Mouse (Mus musculus): ENCODE data around the gene Maneal. TPM values are rescaled to one million over a fixed set of nuclear protein-coding genes. Genes with fewer than 3 reads are reported as not detected.

Maneal gene
- polyA plus RNA-seq, 1 experiment from 2014 or later, result 11.0 TPM

GRCm38 (mm10) chr4:124850933-124851658 is 10.9 kb downstream of the Maneal start, which contains the start of gene 1110065P20Rik:
Gene 1110065P20Rik (minus strand): TSS chr4:124851196.
- under 1% methylated on average over 73 of the region's 75 CpGs for WGBS
- H3K27ac ChIP-seq (ENCODE audit: low read length), result peak within 1 kb of the TSS; percentile 90
- ATAC-seq, result peak; percentile 21

GRCm38 (mm10) chr4:124850261-124850913 is 11.6 kb downstream of the Maneal start, which contains the start of gene Yrdc:
Gene Yrdc (plus strand): TSS chr4:124850679.
- under 1% methylated on average over 68 of the region's 90 CpGs for WGBS
- peak within 1 kb of the TSS; percentile 94 for H3K9ac ChIP-seq (replicated peaks; ENCODE audit: low read depth, low read length)
- H3K27me3 ChIP-seq (replicated peaks; ENCODE audit: control insufficient read depth, insufficient read depth, low read length), result no peaks in the 10 kb centered on the region

More at GRCm38 (mm10) chr4:124850933-124851658, 10.9 kb downstream of the Maneal start, which contains the start of gene 1110065P20Rik:
- Histone ChIP-seq H3K27me3 (replicated peaks; ENCODE audit: control insufficient read depth, insufficient read depth, low read length) (no peaks in the 10 kb centered on the region), H3K4me2 (ENCODE audit: low read length) (peak within 1 kb of the TSS; percentile 89), H3K4me3 (replicated peaks; ENCODE audit: low read length) (peak within 1 kb of the TSS; percentile 92), H3K9me3 (ENCODE audit: control insufficient read depth, low read length) (no peaks in the 10 kb centered on the region), H3K9ac (replicated peaks; ENCODE audit: low read depth, low read length) (peak within 1 kb of the TSS; percentile 94), H3K36me3 (ENCODE audit: control insufficient read depth, insufficient read depth) (peaks cover 2% of the 10 kb centered on the region; the same call in 1 of the 2 replicates), H3K4me1 (replicated peaks; ENCODE audit: control insufficient read depth, insufficient read depth, low read length) (peaks cover 27% of the 10 kb centered on the region)

GRCm38 (mm10) chr4:124849631-124850260 is 12.2 kb downstream of the Maneal start:
- Histone ChIP-seq H3K27me3 (replicated peaks; ENCODE audit: control insufficient read depth, insufficient read depth, low read length) (no peaks in the 10 kb centered on the region), H3K4me2 (ENCODE audit: low read length) (peak overlapping the region; percentile 89), H3K4me3 (replicated peaks; ENCODE audit: low read length) (peak overlapping the region; percentile 92), H3K27ac (ENCODE audit: low read length) (peak overlapping the region; percentile 90), H3K36me3 (ENCODE audit: control insufficient read depth, insufficient read depth) (peaks cover 1% of the 10 kb centered on the region; the same call in 1 of the 2 replicates), H3K9ac (replicated peaks; ENCODE audit: low read depth, low read length) (peak overlapping the region; percentile 94), H3K9me3 (ENCODE audit: control insufficient read depth, low read length) (no peaks in the 10 kb centered on the region), H3K4me1 (replicated peaks; ENCODE audit: control insufficient read depth, insufficient read depth, low read length) (peaks cover 27% of the 10 kb centered on the region)
- WGBS, result 0% methylated on average over 23 of the region's 24 CpGs
- peak; percentile 44 for ATAC-seq

More at GRCm38 (mm10) chr4:124850261-124850913, 11.6 kb downstream of the Maneal start, which contains the start of gene Yrdc:
- peak within 1 kb of the TSS; percentile 89 for H3K4me2 ChIP-seq (ENCODE audit: low read length)
- peak within 1 kb of the TSS; percentile 90 for H3K27ac ChIP-seq (ENCODE audit: low read length)
- H3K4me1 ChIP-seq (replicated peaks; ENCODE audit: control insufficient read depth, insufficient read depth, low read length), result peaks cover 27% of the 10 kb centered on the region
- ATAC-seq, result peak; percentile 95
- peak within 1 kb of the TSS; percentile 92 for H3K4me3 ChIP-seq (replicated peaks; ENCODE audit: low read length)
- peaks cover 2% of the 10 kb centered on the region; the same call in 1 of the 2 replicates for H3K36me3 ChIP-seq (ENCODE audit: control insufficient read depth, insufficient read depth)
- no peaks in the 10 kb centered on the region for H3K9me3 ChIP-seq (ENCODE audit: control insufficient read depth, low read length)

- H3K36me3 ChIP-seq (ENCODE audit: control insufficient read depth, insufficient read depth), result no peaks in the 10 kb centered on the region
- ATAC-seq, result no peak
- no peak overlapping the region for H3K4me2 ChIP-seq (ENCODE audit: low read length)
- WGBS, result 5% methylated on average over 8 of the region's 8 CpGs
- H3K27me3 ChIP-seq (replicated peaks; ENCODE audit: control insufficient read depth, insufficient read depth, low read length), result no peaks in the 10 kb centered on the region
- H3K9ac ChIP-seq (replicated peaks; ENCODE audit: low read depth, low read length), result no peak overlapping the region
- H3K9me3 ChIP-seq (ENCODE audit: control insufficient read depth, low read length), result no peaks in the 10 kb centered on the region
- no peak overlapping the region for H3K4me3 ChIP-seq (replicated peaks; ENCODE audit: low read length)
- peaks cover 21% of the 10 kb centered on the region for H3K4me1 ChIP-seq (replicated peaks; ENCODE audit: control insufficient read depth, insufficient read depth, low read length)
- no peak overlapping the region for H3K27ac ChIP-seq (ENCODE audit: low read length)
These were observed 14.4 kb downstream of the Maneal start for GRCm38 (mm10) chr4:124847573-124847972.

GRCm38 (mm10) chr4:124843493-124843892 is 18.5 kb downstream of the Maneal start:
- peak; percentile 43; the same call in 1 of the 2 replicates for ATAC-seq
- peaks cover 8% of the 10 kb centered on the region; the same call in 1 of the 2 replicates for H3K36me3 ChIP-seq (ENCODE audit: control insufficient read depth, insufficient read depth)

GRCm38 (mm10) chr4:124840998-124841397 is 21.0 kb downstream of the Maneal start:
- Histone ChIP-seq H3K4me3 (replicated peaks; ENCODE audit: low read length) (no peak overlapping the region), H3K4me2 (ENCODE audit: low read length) (no peak overlapping the region), H3K27me3 (replicated peaks; ENCODE audit: control insufficient read depth, insufficient read depth, low read length) (no peaks in the 10 kb centered on the region), H3K9me3 (ENCODE audit: control insufficient read depth, low read length) (no peaks in the 10 kb centered on the region), H3K4me1 (replicated peaks; ENCODE audit: control insufficient read depth, insufficient read depth, low read length) (0 out of 2 replicates have a peak, but pooled peaks cover 3% of the 10 kb centered on the region), H3K9ac (replicated peaks; ENCODE audit: low read depth, low read length) (no peak overlapping the region), H3K27ac (ENCODE audit: low read length) (no peak overlapping the region), H3K36me3 (ENCODE audit: control insufficient read depth, insufficient read depth) (peaks cover 13% of the 10 kb centered on the region; the same call in 1 of the 2 replicates)
- 98% methylated on average over 1 of the region's 1 CpGs for WGBS
- no peak for ATAC-seq

More at GRCm38 (mm10) chr4:124843493-124843892, 18.5 kb downstream of the Maneal start:
- Histone ChIP-seq H3K27me3 (replicated peaks; ENCODE audit: control insufficient read depth, insufficient read depth, low read length) (no peaks in the 10 kb centered on the region), H3K9me3 (ENCODE audit: control insufficient read depth, low read length) (no peaks in the 10 kb centered on the region), H3K4me2 (ENCODE audit: low read length) (no peak overlapping the region), H3K27ac (ENCODE audit: low read length) (no peak overlapping the region), H3K4me3 (replicated peaks; ENCODE audit: low read length) (no peak overlapping the region), H3K4me1 (replicated peaks; ENCODE audit: control insufficient read depth, insufficient read depth, low read length) (peaks cover 4% of the 10 kb centered on the region), H3K9ac (replicated peaks; ENCODE audit: low read depth, low read length) (no peak overlapping the region)
- WGBS, result 59% methylated on average over 11 of the region's 11 CpGs

- H3K27ac ChIP-seq (ENCODE audit: low read length), result no peak overlapping the region
- peaks cover 16% of the 10 kb centered on the region; the same call in 1 of the 2 replicates for H3K36me3 ChIP-seq (ENCODE audit: control insufficient read depth, insufficient read depth)
- 68% methylated on average over 14 of the region's 14 CpGs for WGBS
- H3K9me3 ChIP-seq (ENCODE audit: control insufficient read depth, low read length), result no peaks in the 10 kb centered on the region
- no peaks in the 10 kb centered on the region for H3K27me3 ChIP-seq (replicated peaks; ENCODE audit: control insufficient read depth, insufficient read depth, low read length)
- H3K4me2 ChIP-seq (ENCODE audit: low read length), result no peak overlapping the region
- H3K4me1 ChIP-seq (replicated peaks; ENCODE audit: control insufficient read depth, insufficient read depth, low read length), result 0 out of 2 replicates have a peak, but pooled peaks cover 3% of the 10 kb centered on the region
- ATAC-seq, result peak; percentile 50
- no peak overlapping the region for H3K4me3 ChIP-seq (replicated peaks; ENCODE audit: low read length)
- no peak overlapping the region for H3K9ac ChIP-seq (replicated peaks; ENCODE audit: low read depth, low read length)
These were observed 23.8 kb downstream of the Maneal start for GRCm38 (mm10) chr4:124838035-124838700.

- Histone ChIP-seq H3K4me2 (ENCODE audit: low read length) (no peak overlapping the region), H3K4me1 (replicated peaks; ENCODE audit: control insufficient read depth, insufficient read depth, low read length) (no peaks in the 10 kb centered on the region), H3K36me3 (ENCODE audit: control insufficient read depth, insufficient read depth) (peaks cover 16% of the 10 kb centered on the region), H3K4me3 (replicated peaks; ENCODE audit: low read length) (no peak overlapping the region), H3K9me3 (ENCODE audit: control insufficient read depth, low read length) (no peaks in the 10 kb centered on the region), H3K27ac (ENCODE audit: low read length) (no peak overlapping the region), H3K9ac (replicated peaks; ENCODE audit: low read depth, low read length) (no peak overlapping the region), H3K27me3 (replicated peaks; ENCODE audit: control insufficient read depth, insufficient read depth, low read length) (no peaks in the 10 kb centered on the region)
- 95% methylated on average over 10 of the region's 10 CpGs for WGBS
- ATAC-seq, result no peak
These were observed 29.2 kb downstream of the Maneal start for GRCm38 (mm10) chr4:124832796-124833195.

All from forebrain, embryonic 16.5 days (tissue).